ENCODE assay signal across 8 mouse cellular contexts in the genomic region with DNA sequence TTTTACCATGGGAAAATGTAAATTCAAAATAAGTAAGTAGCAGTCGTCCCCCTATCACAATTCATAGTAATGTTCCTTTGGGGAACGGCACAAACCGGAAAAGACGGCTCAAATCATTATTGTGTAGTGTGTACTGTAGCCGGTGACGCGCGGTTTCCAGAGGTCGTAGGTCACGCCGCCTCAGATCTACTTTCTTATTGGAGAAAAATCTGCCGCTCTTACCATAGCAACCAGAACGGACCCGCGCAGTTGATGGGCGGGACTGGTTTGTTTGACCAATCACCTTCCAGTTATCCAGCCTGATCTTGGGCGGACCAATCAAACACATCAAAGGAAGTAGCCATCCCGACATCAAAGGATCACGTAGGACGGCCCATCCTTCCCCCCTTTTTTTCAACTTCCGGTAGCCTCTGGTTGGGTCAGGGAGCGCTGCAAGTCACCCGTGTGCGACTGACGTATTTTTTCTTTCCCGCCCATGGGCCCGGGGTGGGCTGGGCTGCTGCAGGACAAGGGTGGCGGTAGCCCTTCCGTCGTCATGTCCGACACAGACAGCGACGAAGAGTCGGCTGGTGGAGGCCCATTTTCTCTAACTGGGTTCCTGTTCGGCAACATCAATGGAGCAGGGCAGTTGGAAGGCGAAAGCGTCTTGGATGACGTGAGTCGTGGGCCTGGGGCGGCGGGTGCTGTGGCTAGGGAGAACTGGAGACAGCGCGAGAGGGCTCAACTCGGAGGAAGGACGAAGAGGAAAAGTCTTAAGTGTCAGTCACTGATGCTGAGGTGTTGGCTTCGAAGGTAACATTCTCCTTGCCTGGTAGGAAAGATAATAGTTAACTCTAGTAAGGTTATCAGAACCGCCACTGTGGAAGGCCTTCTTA. TPM values are rescaled to one million over a fixed set of nuclear protein-coding genes. Genes with fewer than 3 reads are reported as not detected.
DNase-seq lines count a peak whose midpoint lies in the region; ATAC-seq and TF ChIP-seq lines count a peak whose summit lies in the region.

Taf1 (plus strand) TSS at position 388 of the 875 bp plus-strand sequence.

- H3K27ac ChIP-seq in heart, embryonic 11.5 days (ENCODE audit: low read depth, low read length) = peak within 1 kb of the TSS; percentile 71
- H3K27ac ChIP-seq in kidney, embryonic 16.5 days (ENCODE audit: low read length) = peak within 1 kb of the TSS; percentile 65; the same call in 1 of the 2 replicates
- H3K27ac ChIP-seq in liver, adult 2 months (replicated peaks; ENCODE audit: insufficient read depth, low read depth, low read length) = peak within 1 kb of the TSS; percentile 46

- peak; percentile 41; the same call in 1 of the 2 replicates for TF ChIP-seq POLR2A in brain, embryonic 14.5 days (IDR thresholded peaks at IDR 0.05; ENCODE audit: borderline replicate concordance, extremely low read depth, insufficient read depth, insufficient read length, poor library complexity, severe bottlenecking)
- peak; percentile 45; the same call in 1 of the 2 replicates for TF ChIP-seq POLR2A in liver, adult 2 months (IDR thresholded peaks at IDR 0.05; ENCODE audit: extremely low read depth, insufficient read depth, low read length)
- peak; percentile 72 for TF ChIP-seq POLR2A in myocyte (IDR thresholded peaks at IDR 0.05; ENCODE audit: insufficient read length, low read depth)

- DNase-seq in brain, embryonic 14.5 days (ENCODE audit: low read depth) = peak; percentile 99
- peak; percentile 96 for DNase-seq in liver, adult 2 months (ENCODE audit: extremely low read depth, low read depth, low spot score)
- peak; percentile 96 for DNase-seq in splenic B cell, adult 2 months (ENCODE audit: low read depth, low spot score)

- H3K79me2 ChIP-seq in C2C12 (ENCODE audit: control insufficient read depth, insufficient read depth) (peaks cover 16% of the 10 kb centered on the region), myocyte (ENCODE audit: control insufficient read depth, insufficient read depth) (peaks cover 14% of the 10 kb centered on the region)
- H3K79me2 ChIP-seq in liver, adult 2 months (ENCODE audit: control insufficient read depth, insufficient read depth, low read length) = no peaks in the 10 kb centered on the region

- H3K79me3 ChIP-seq in C2C12 (ENCODE audit: low read depth) = peaks cover 4% of the 10 kb centered on the region

- peak within 1 kb of the TSS; percentile 75 for H3K9ac ChIP-seq in heart, embryonic 11.5 days (ENCODE audit: low read depth, low read length)
- peak within 1 kb of the TSS; percentile 76 for H3K9ac ChIP-seq in kidney, embryonic 16.5 days (replicated peaks; ENCODE audit: low read length)
- H3K9ac ChIP-seq in liver, adult 2 months (ENCODE audit: low read depth, low read length) = peak within 1 kb of the TSS; percentile 67

- TF ChIP-seq CTCF in C2C12 (IDR thresholded peaks at IDR 0.05; ENCODE audit: control insufficient read depth, insufficient read depth, insufficient read length) = no peak
- no peak for TF ChIP-seq CTCF in brain, embryonic 14.5 days (IDR thresholded peaks at IDR 0.05; ENCODE audit: borderline replicate concordance, extremely low read depth, insufficient read depth, insufficient read length)
- TF ChIP-seq CTCF in liver, adult 2 months (IDR thresholded peaks at IDR 0.05; ENCODE audit: low read depth, low read length) = no peak

- H3K27me3 ChIP-seq in C2C12 (ENCODE audit: control insufficient read depth, insufficient read depth, insufficient read length) (no peaks in the 10 kb centered on the region), myocyte (ENCODE audit: control insufficient read depth, insufficient read depth, insufficient read length) (no peaks in the 10 kb centered on the region)
- H3K27me3 ChIP-seq in erythroblast, embryonic 14.5 days (ENCODE audit: control insufficient read depth) = no peaks in the 10 kb centered on the region; the same call in 1 of the 2 replicates
- no peaks in the 10 kb centered on the region for H3K27me3 ChIP-seq in heart, embryonic 11.5 days (ENCODE audit: control insufficient read depth, insufficient read depth, low read length)
- H3K27me3 ChIP-seq in kidney, embryonic 16.5 days (ENCODE audit: insufficient read depth, low read length) = no peaks in the 10 kb centered on the region; the same call in 1 of the 2 replicates
- no peaks in the 10 kb centered on the region for H3K27me3 ChIP-seq in liver, adult 2 months (ENCODE audit: control insufficient read depth, insufficient read depth, low read length)
- H3K27me3 ChIP-seq in splenic B cell, adult 2 months (ENCODE audit: control insufficient read depth, insufficient read depth, low read length, poor library complexity, severe bottlenecking) = no peaks in the 10 kb centered on the region

- H3K4me2 ChIP-seq in heart, embryonic 11.5 days = peak within 1 kb of the TSS; percentile 70
- H3K4me2 ChIP-seq in kidney, embryonic 16.5 days (replicated peaks; ENCODE audit: low read depth, low read length) = peak within 1 kb of the TSS; percentile 60
- peak within 1 kb of the TSS; percentile 74 for H3K4me2 ChIP-seq in myocyte (ENCODE audit: low read depth)

- peaks cover 10% of the 10 kb centered on the region for H3K4me1 ChIP-seq in erythroblast, embryonic 14.5 days (ENCODE audit: control insufficient read depth)
- H3K4me1 ChIP-seq in heart, embryonic 11.5 days (ENCODE audit: control insufficient read depth, insufficient read depth, low read length) = no peaks in the 10 kb centered on the region
- H3K4me1 ChIP-seq in kidney, embryonic 16.5 days (ENCODE audit: insufficient read depth, low read length) = no peaks in the 10 kb centered on the region
- H3K4me1 ChIP-seq in liver, adult 2 months (ENCODE audit: control insufficient read depth, insufficient read depth, low read length) = no peaks in the 10 kb centered on the region

- H3K36me3 ChIP-seq in C2C12 (ENCODE audit: control insufficient read depth, insufficient read depth) (no peaks in the 10 kb centered on the region), myocyte (ENCODE audit: control insufficient read depth, insufficient read depth) (peaks cover 5% of the 10 kb centered on the region)
- peaks cover 32% of the 10 kb centered on the region for H3K36me3 ChIP-seq in erythroblast, embryonic 14.5 days (ENCODE audit: control insufficient read depth)
- H3K36me3 ChIP-seq in heart, embryonic 11.5 days (ENCODE audit: control insufficient read depth, insufficient read depth, low read length) = no peaks in the 10 kb centered on the region
- H3K36me3 ChIP-seq in kidney, embryonic 16.5 days (ENCODE audit: insufficient read depth, low read length) = no peaks in the 10 kb centered on the region
- H3K36me3 ChIP-seq in liver, adult 2 months (ENCODE audit: control insufficient read depth, insufficient read depth, low read length) = peaks cover 2% of the 10 kb centered on the region; the same call in 1 of the 2 replicates
- H3K36me3 ChIP-seq in splenic B cell, adult 2 months (ENCODE audit: control insufficient read depth, insufficient read depth, low read length, poor library complexity, severe bottlenecking) = no peaks in the 10 kb centered on the region

- 16% methylated on average over 47 of the region's 47 CpGs for WGBS in heart, embryonic 11.5 days (ENCODE audit: insufficient replicate concordance)
- WGBS in kidney, embryonic 16.5 days = 22% methylated on average over 47 of the region's 47 CpGs
- under 1% methylated on average over 47 of the region's 47 CpGs for WGBS in liver, adult 2 months

- peak within 1 kb of the TSS; percentile 77 for H3ac ChIP-seq in C2C12 (ENCODE audit: control insufficient read depth, insufficient read length, low read depth)
- H3ac ChIP-seq in myocyte (ENCODE audit: control insufficient read depth, insufficient read length) = no peak within 1 kb of the TSS

- H3K4me3 ChIP-seq in C2C12 (ENCODE audit: insufficient read depth, poor library complexity, severe bottlenecking) (peak within 1 kb of the TSS; percentile 42), myocyte (peak within 1 kb of the TSS; percentile 43)
- peak within 1 kb of the TSS; percentile 75 for H3K4me3 ChIP-seq in erythroblast, embryonic 14.5 days (replicated peaks)
- peak within 1 kb of the TSS; percentile 61 for H3K4me3 ChIP-seq in heart, embryonic 11.5 days (ENCODE audit: low read depth, low read length)
- H3K4me3 ChIP-seq in kidney, embryonic 16.5 days (ENCODE audit: low read length) = peak within 1 kb of the TSS; percentile 70
- peak within 1 kb of the TSS; percentile 90 for H3K4me3 ChIP-seq in liver, adult 2 months (ENCODE audit: insufficient read depth, low read depth, low read length)

- peak; percentile 99 for ATAC-seq in heart, embryonic 11.5 days (replicated peaks; ENCODE audit: insufficient number of reproducible peaks, low FRiP score, low TSS enrichment)
- ATAC-seq in kidney, embryonic 16.5 days (ENCODE audit: low FRiP score, low TSS enrichment) = peak; percentile 99

- H3K9me3 ChIP-seq in erythroblast, embryonic 14.5 days (ENCODE audit: control insufficient read depth, low read length) = 0 out of 2 replicates have a peak, but pooled peaks cover 2% of the 10 kb centered on the region
- no peaks in the 10 kb centered on the region for H3K9me3 ChIP-seq in heart, embryonic 11.5 days (replicated peaks; ENCODE audit: control insufficient read depth, low read length)
- H3K9me3 ChIP-seq in kidney, embryonic 16.5 days (ENCODE audit: low read length) = no peaks in the 10 kb centered on the region

TF ChIP-seq in C2C12, 6 proteins besides CTCF, POLR2A, EP300 and RAD21:
- TF ChIP-seq CEBPB (IDR thresholded peaks at IDR 0.05; ENCODE audit: low read depth) = no peak
- TF ChIP-seq USF1 (IDR thresholded peaks at IDR 0.05; ENCODE audit: low read depth) = peak; percentile 17

TF ChIP-seq in myocyte, 11 proteins besides CTCF, POLR2A, EP300 and RAD21:
- peak; percentile 39 for TF ChIP-seq POLR2AphosphoS2 (IDR thresholded peaks at IDR 0.05; ENCODE audit: insufficient read length, low read depth)
- no peak for TF ChIP-seq MYOG (IDR thresholded peaks at IDR 0.05; ENCODE audit: control insufficient read depth in 1 of 3, insufficient read depth in 1 of 3, insufficient read length in 2 of 3, low read depth in 2 of 3)
TF ChIP-seq in myocyte: peak in this region for 1.

RNA-seq across cellular contexts. Expression of gene Taf1, which starts in this region (rescaled TPM):
- polyA plus RNA-seq in C2C12 (2012; fragmentation: generic; extraction: Trizol) (8.0 TPM), myocyte (2012; fragmentation: generic; extraction: Trizol) (7.9 TPM)
- polyA plus RNA-seq in brain, embryonic 14.5 days (2012; rRNA removed) = 18.9 and 36.1 TPM in 2 replicates
- 0.39 and 0.65 TPM in 2 replicates for polyA plus RNA-seq in erythroblast, embryonic 14.5 days (2012)
- 10.4 and 11.7 TPM in 2 replicates for polyA plus RNA-seq in heart, embryonic 11.5 days (2014; fragmentation: Nextera tagmentation; extraction: Ambion mirVana)
- polyA plus RNA-seq in kidney, embryonic 16.5 days (2015; fragmentation: Nextera tagmentation; extraction: Ambion mirVana) = 14.2 and 14.3 TPM in 2 replicates
- 11.6 and 13.3 TPM in 2 replicates for total RNA-seq in liver, adult 2 months (2014; rRNA removed)
- 1.0 and 1.7 TPM in 2 replicates for polyA plus RNA-seq in liver, adult 2 months (2012; rRNA removed)

Comparison
In these comparisons a context has a peak if more than half of its experiments do, and no peak if none do; other contexts are left out.
1. Peak in every context shown above with its lines: DNase-seq, ATAC-seq, H3K4me3 ChIP-seq and H3K27ac ChIP-seq.